Mouse (Mus musculus) neural tube, embryonic 11.5 days (tissue): ENCODE results near the gene Upk3a. TPM values are rescaled to one million over a fixed set of nuclear protein-coding genes. Genes with fewer than 3 reads are reported as not detected.

ENCODE experiments used
- ATAC-seq: fragments of 200-750 bp; cut with Nextera tagmentation; 2 replicates; pipeline ENCODE4 v1.8.0; 2017; ENCODE audit warnings: moderate number of reproducible peaks, mild to moderate bottlenecking, moderate TSS enrichment, moderate library complexity; ENCODE audit not compliant: insufficient read depth, low FRiP score, low TSS enrichment
- DNase-seq: peaks from one replicate; pipeline ENCODE4 v3.0.0-alpha.2; 2015; ENCODE audit warnings: low spot score
- H3K27ac ChIP-seq: fragments of 300-500 bp; sonication (generic); 2 replicates; pipeline ENCODE4 v1.5.1; 2014; ENCODE audit warnings: low read depth, mild to moderate bottlenecking, low read length
- H3K27me3 ChIP-seq: fragments of 300-500 bp; sonication (generic); 2 replicates; pipeline ENCODE4 v1.6.1; 2014; ENCODE audit warnings: mild to moderate bottlenecking, low read length, mixed read lengths; ENCODE audit not compliant: control insufficient read depth, insufficient read depth
- H3K36me3 ChIP-seq: fragments of 300-500 bp; sonication (generic); 2 replicates; pipeline ENCODE4 v1.6.1; 2014; ENCODE audit warnings: mild to moderate bottlenecking, low read length, moderate library complexity, mixed read lengths; ENCODE audit not compliant: control insufficient read depth, insufficient read depth
- H3K4me1 ChIP-seq: fragments of 300-500 bp; sonication (generic); 2 replicates; pipeline ENCODE4 v1.6.1; 2014; ENCODE audit warnings: low read length, mixed read lengths; ENCODE audit not compliant: control insufficient read depth, insufficient read depth
- H3K4me2 ChIP-seq: fragments of 300-500 bp; sonication (generic); 2 replicates; pipeline ENCODE4 v1.6.1; 2014; ENCODE audit warnings: low read depth, mild to moderate bottlenecking, moderate library complexity
- H3K4me3 ChIP-seq: fragments of 300-500 bp; sonication (generic); 2 replicates; pipeline ENCODE4 v1.5.1; 2014; ENCODE audit warnings: low read depth, low read length
- H3K9ac ChIP-seq: fragments of 300-500 bp; sonication (generic); 2 replicates; pipeline ENCODE4 v1.6.1; 2014; ENCODE audit warnings: mild to moderate bottlenecking, low read length
- H3K9me3 ChIP-seq: fragments of 300-500 bp; sonication (generic); 2 replicates; pipeline ENCODE4 v1.6.1; 2016; ENCODE audit warnings: low read length; ENCODE audit not compliant: control insufficient read depth
- WGBS: fragments of 180-500 bp; shearing (Covaris S2); extraction: QIAGEN DNeasy Blood & Tissue Kit; methylation state at CpG from one replicate; pipeline ENCODE4 v1.1.7; 2014; 5-methylcytosine and 5-hydroxymethylcytosine counted together
- polyA plus RNA-seq: library from polyadenylated mRNA; unstranded; fragments of >200 nt; fragmentation: Nextera tagmentation; extraction: Ambion mirVana; gene quantifications from 2 replicates; pipeline ENCODE4 v1.2.1, GENCODE M21; 2014

Upk3a gene
- polyA plus RNA-seq, 1 experiment from 2014 or later: not detected

DNA sequence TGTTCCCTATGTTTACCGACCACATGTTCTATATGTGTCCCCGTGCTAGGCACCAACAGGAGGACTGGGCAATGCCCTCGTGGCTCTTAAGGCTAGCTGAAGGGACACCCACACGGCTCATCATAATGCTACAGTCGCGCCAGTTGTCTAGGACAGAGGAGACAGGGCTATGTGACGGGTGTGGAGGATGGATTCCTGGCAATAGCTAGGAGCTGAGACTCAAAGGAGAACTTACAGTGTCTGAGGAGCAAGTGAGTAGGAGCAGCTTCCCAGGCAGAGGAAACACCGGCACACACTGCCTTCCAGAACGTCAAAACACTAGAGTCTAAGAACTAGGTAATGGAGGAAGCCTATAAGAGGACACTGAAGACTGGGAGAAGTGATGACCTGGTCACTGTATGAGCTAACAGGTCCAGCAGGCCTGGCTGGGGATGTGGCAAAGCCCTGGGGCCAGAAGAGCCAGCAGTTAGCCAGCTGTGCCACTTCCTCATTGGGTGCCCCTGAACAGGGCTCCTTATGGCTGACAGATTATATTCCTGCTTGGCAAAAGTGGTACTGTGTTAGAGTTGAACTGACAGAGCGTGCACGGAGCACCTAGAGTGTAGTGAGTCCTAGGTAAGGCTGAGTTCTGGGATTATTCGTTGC, 31.3 kb upstream of the Upk3a start:
- WGBS: 90% methylated on average over 12 of the region's 12 CpGs

DNA sequence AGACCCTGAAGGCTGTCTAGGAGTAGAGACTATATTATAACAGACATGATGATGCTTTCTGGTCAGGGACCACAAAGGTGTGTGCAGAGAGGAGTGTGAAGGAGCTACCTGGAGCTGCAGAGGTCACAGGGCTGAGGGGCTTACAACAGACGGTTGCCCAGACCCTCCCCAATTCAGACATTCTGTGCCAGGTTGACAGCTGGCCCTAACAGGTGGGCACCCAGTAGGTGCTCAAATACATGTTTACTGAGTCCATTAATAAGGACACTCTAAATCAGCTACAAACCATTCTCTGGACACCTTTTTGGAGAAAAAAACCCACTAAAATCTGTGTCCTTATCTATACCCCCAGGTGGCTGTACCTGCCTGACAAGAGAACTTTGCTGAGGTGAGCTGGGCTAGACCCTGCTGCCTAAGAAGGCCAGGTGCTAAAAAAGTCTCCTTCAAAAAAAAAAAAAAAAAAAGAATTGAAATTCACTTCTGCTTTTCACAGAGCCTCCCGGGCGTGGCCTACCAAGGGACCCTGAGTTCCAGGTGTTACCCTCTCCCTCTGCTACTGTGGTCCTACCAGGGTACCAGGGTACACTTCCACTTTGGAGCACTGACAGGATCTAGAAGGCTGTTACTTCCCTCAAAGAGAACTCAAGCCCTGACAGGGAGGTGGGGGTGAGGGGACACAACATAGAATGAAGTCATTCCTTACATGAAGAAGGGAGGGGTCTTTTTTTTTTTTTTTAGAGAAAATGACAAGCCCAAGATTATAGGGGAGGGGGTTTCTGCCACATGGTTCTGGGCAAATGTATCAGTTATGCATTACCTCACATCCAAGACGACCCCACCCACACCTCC, 30.5 kb upstream of the Upk3a start:
- Histone ChIP-seq H3K27me3 (no peaks in the 10 kb centered on the region; the same call in 1 of the 2 replicates), H3K4me2 (peak overlapping the region; percentile 81), H3K9me3 (no peaks in the 10 kb centered on the region), H3K4me3 (peak overlapping the region; percentile 87), H3K36me3 (no peaks in the 10 kb centered on the region), H3K27ac (no peak overlapping the region), H3K9ac (peak overlapping the region; percentile 92), H3K4me1 (peaks cover 7% of the 10 kb centered on the region)
- ATAC-seq: no peak
- WGBS: 74% methylated on average over 4 of the region's 4 CpGs
- no peak for DNase-seq

More for the DNA sequence above, 31.3 kb upstream of the Upk3a start:
- Histone ChIP-seq H3K4me3 (no peak overlapping the region), H3K36me3 (no peaks in the 10 kb centered on the region), H3K27me3 (no peaks in the 10 kb centered on the region; the same call in 1 of the 2 replicates), H3K9me3 (no peaks in the 10 kb centered on the region), H3K27ac (no peak overlapping the region), H3K9ac (no peak overlapping the region), H3K4me2 (0 out of 2 replicates have a peak overlapping the region, but pooled peaks have one; percentile 81), H3K4me1 (peaks cover 7% of the 10 kb centered on the region)
- DNase-seq (no peak), ATAC-seq (no peak)

DNA sequence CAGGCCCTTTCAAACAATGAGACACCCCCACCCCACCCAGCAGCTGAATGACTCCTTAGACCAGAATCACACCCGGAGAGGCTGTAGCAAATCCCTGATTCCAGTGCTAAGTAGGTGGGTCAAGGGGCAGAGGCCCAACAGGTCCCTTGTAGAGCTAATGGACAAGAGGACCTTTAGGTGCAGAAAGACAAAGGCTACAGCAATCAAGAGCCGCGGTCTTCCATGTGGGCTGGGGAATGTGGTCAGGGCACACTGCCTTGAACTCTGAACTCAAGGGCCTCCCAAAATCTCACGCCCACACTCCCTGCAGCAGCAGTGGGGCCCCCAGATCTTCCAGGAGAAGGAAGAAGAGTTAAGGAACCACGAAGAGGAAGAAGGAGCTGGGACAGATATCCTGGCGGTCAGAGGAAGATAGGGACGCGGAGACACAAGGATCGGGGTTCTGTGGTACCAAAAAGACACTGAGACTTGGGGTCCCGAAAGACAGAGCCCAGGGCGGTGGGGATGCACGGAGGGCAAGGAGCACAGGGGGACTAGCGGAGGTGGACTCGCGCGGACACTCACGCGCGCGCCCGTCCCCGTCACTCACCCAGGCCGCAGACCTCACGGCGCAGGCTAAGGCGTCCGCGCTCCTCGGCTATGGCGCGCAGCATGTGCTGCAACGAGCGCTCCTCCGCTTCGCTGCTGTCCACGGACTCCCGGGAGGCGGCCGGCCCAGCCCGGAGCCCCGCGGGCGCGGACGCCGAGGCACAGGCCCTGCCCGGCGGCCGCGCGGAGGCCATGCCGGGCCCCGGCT, 29.7 kb upstream of the Upk3a start:
- ATAC-seq: peak; percentile 68
- under 1% methylated on average over 48 of the region's 53 CpGs for WGBS
- no peaks in the 10 kb centered on the region; the same call in 1 of the 2 replicates for H3K27me3 ChIP-seq
- no peaks in the 10 kb centered on the region for H3K9me3 ChIP-seq
- H3K27ac ChIP-seq: peak overlapping the region; percentile 77
- peak overlapping the region; percentile 81 for H3K4me2 ChIP-seq
- no peaks in the 10 kb centered on the region for H3K36me3 ChIP-seq
- DNase-seq: peak; percentile 62
- peak overlapping the region; percentile 92 for H3K9ac ChIP-seq
- H3K4me3 ChIP-seq: peak overlapping the region; percentile 87
- H3K4me1 ChIP-seq: peaks cover 7% of the 10 kb centered on the region

GRCm38 (mm10) chr15:84987874-84988825, 28.8 kb upstream of the Upk3a start, which contains the start of gene 5031439G07Rik:
Gene 5031439G07Rik, minus strand, starts transcription at chr15:84988551.
- Histone ChIP-seq H3K4me2 (peak within 1 kb of the TSS; percentile 81), H3K27ac (peak within 1 kb of the TSS; percentile 77), H3K27me3 (no peaks in the 10 kb centered on the region; the same call in 1 of the 2 replicates), H3K9me3 (no peaks in the 10 kb centered on the region), H3K4me1 (peaks cover 7% of the 10 kb centered on the region), H3K9ac (peak within 1 kb of the TSS; percentile 92), H3K36me3 (no peaks in the 10 kb centered on the region), H3K4me3 (peak within 1 kb of the TSS; percentile 87)
- ATAC-seq: peak; percentile 87
- peak; percentile 92 for DNase-seq
- 3% methylated on average over 25 of the region's 59 CpGs for WGBS

GRCm38 (mm10) chr15:84989098-84989497, 27.8 kb upstream of the Upk3a start:
- Histone ChIP-seq H3K36me3 (no peaks in the 10 kb centered on the region), H3K9ac (no peak overlapping the region), H3K27ac (no peak overlapping the region), H3K27me3 (no peaks in the 10 kb centered on the region; the same call in 1 of the 2 replicates), H3K9me3 (no peaks in the 10 kb centered on the region), H3K4me2 (no peak overlapping the region), H3K4me3 (no peak overlapping the region), H3K4me1 (peaks cover 7% of the 10 kb centered on the region)
- DNase-seq (no peak), ATAC-seq (no peak)
- WGBS: 75% methylated on average over 3 of the region's 3 CpGs

DNA sequence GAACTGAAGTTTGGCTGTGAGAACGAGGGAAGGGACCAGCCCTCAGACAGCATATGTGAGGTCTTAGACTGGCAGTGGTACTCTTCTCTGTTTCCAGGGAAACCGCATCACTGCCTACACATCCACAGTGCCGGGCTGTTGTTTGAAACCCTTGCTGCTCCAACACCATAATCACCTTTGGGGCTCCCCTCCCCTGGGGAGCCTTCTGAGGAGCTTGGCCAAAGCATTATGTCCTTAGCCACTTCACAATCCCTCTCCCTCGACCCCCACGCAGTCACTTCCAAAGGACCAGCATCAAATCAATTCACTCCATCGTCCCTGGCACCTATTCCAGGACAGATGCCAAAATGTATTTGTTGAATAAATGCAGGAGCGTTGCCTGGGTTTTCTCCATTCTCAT, 27.2 kb upstream of the Upk3a start:
- H3K9me3 ChIP-seq: no peaks in the 10 kb centered on the region
- WGBS: 73% methylated on average over 7 of the region's 7 CpGs
- H3K27ac ChIP-seq: no peak overlapping the region
- no peak overlapping the region for H3K9ac ChIP-seq
- no peaks in the 10 kb centered on the region; the same call in 1 of the 2 replicates for H3K27me3 ChIP-seq
- H3K4me3 ChIP-seq: no peak overlapping the region
- no peaks in the 10 kb centered on the region for H3K36me3 ChIP-seq
- ATAC-seq (no peak), DNase-seq (no peak)
- no peak overlapping the region for H3K4me2 ChIP-seq
- H3K4me1 ChIP-seq: peaks cover 7% of the 10 kb centered on the region

GRCm38 (mm10) chr15:84994498-84994897, 22.4 kb upstream of the Upk3a start:
- ATAC-seq (no peak), DNase-seq (no peak)
- Histone ChIP-seq H3K4me1 (no peaks in the 10 kb centered on the region), H3K4me2 (no peak overlapping the region), H3K4me3 (no peak overlapping the region), H3K27ac (no peak overlapping the region), H3K27me3 (no peaks in the 10 kb centered on the region; the same call in 1 of the 2 replicates), H3K9ac (no peak overlapping the region), H3K36me3 (no peaks in the 10 kb centered on the region), H3K9me3 (no peaks in the 10 kb centered on the region)
- 49% methylated on average over 6 of the region's 6 CpGs for whole genome bisulfite sequencing
